Mouse (Mus musculus) forebrain, embryonic 11.5 days (tissue): ENCODE results near the gene Thbs1. TPM values are rescaled to one million over a fixed set of nuclear protein-coding genes. Genes with fewer than 3 reads are reported as not detected.

ENCODE experiments used
- ATAC-seq: fragments of 200-750 bp; cut with Nextera tagmentation; replicated peaks from 2 replicates; pipeline ENCODE4 v1.8.0; 2017; ENCODE audit warnings: moderate TSS enrichment; ENCODE audit not compliant: low FRiP score
- DNase-seq: peaks from one replicate; pipeline ENCODE4 v3.0.0-alpha.2; 2017; ENCODE audit warnings: low spot score
- H3K27ac ChIP-seq: fragments of 300-500 bp; sonication (generic); 2 replicates; pipeline ENCODE4 v1.5.1; 2014; ENCODE audit warnings: low read depth, low read length
- H3K27me3 ChIP-seq: fragments of 300-500 bp; sonication (generic); 2 replicates; pipeline ENCODE4 v1.6.1; 2014; ENCODE audit warnings: mild to moderate bottlenecking, low read length, mixed read lengths; ENCODE audit not compliant: control insufficient read depth, insufficient read depth
- H3K36me3 ChIP-seq: fragments of 300-500 bp; sonication (generic); 2 replicates; pipeline ENCODE4 v1.6.1; 2014; ENCODE audit warnings: mild to moderate bottlenecking, low read length, moderate library complexity, mixed read lengths; ENCODE audit not compliant: control insufficient read depth, insufficient read depth
- H3K4me1 ChIP-seq: fragments of 300-500 bp; sonication (generic); replicated peaks from 2 replicates; pipeline ENCODE4 v1.6.1; 2014; ENCODE audit warnings: low read length, mixed read lengths; ENCODE audit not compliant: control insufficient read depth, insufficient read depth
- H3K4me2 ChIP-seq: fragments of 300-500 bp; sonication (generic); 2 replicates; pipeline ENCODE4 v1.6.1; 2014; ENCODE audit warnings: low read depth, mild to moderate bottlenecking, low read length, moderate library complexity, mixed read lengths; ENCODE audit not compliant: severe bottlenecking
- H3K4me3 ChIP-seq: fragments of 300-500 bp; sonication (generic); 2 replicates; pipeline ENCODE4 v1.5.1; 2014; ENCODE audit warnings: low read depth, low read length
- H3K9ac ChIP-seq: fragments of 300-500 bp; sonication (generic); 2 replicates; pipeline ENCODE4 v1.6.1; 2014; ENCODE audit warnings: low read length
- H3K9me3 ChIP-seq: fragments of 300-500 bp; sonication (generic); 2 replicates; pipeline ENCODE4 v1.6.1; 2016; ENCODE audit warnings: low read length, mixed read lengths; ENCODE audit not compliant: control insufficient read depth
- WGBS: fragments of 180-500 bp; shearing (Covaris S2); extraction: QIAGEN DNeasy Blood & Tissue Kit; methylation state at CpG from one replicate; pipeline ENCODE4 v1.1.7; 2014; 5-methylcytosine and 5-hydroxymethylcytosine counted together
- polyA plus RNA-seq: library from polyadenylated mRNA; unstranded; fragments of >200 nt; fragmentation: Nextera tagmentation; extraction: Ambion mirVana; gene quantifications from 2 replicates; pipeline ENCODE4 v1.2.1, GENCODE M21; 2014

The Thbs1 gene
- polyA plus RNA-seq, 1 experiment from 2014 or later, result 63.4 TPM

DNA sequence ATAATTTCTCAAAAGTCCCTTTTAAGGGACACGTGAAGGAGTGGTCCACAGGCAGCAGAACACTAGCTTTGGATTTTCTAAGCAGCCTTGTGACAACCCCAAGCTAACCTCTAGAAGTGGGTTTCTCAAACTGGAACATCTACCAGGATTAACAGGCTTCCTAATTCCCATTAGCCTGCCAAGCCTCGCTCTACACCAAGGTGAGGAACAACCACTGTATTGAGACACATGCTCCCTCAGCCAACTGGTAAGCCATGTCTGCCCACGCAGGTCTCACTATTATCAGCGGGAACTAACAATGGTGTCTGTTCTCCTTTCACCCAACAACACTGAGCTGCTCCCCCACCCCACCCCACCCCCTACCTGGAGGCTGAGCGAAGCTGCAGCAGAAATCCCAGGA lies 30.1 kb upstream of the Thbs1 start:
- H3K9me3 ChIP-seq, result no peaks in the 10 kb centered on the region
- H3K4me3 ChIP-seq, result no peak overlapping the region
- ATAC-seq, result no peak
- DNase-seq, result no peak
- no peaks in the 10 kb centered on the region for H3K27me3 ChIP-seq
- 74% methylated on average over 5 of the region's 5 CpGs for whole genome bisulfite sequencing
- no peak overlapping the region for H3K4me2 ChIP-seq
- H3K27ac ChIP-seq, result no peak overlapping the region
- H3K4me1 ChIP-seq, result no peaks in the 10 kb centered on the region
- H3K36me3 ChIP-seq, result no peaks in the 10 kb centered on the region
- no peak overlapping the region for H3K9ac ChIP-seq

DNA sequence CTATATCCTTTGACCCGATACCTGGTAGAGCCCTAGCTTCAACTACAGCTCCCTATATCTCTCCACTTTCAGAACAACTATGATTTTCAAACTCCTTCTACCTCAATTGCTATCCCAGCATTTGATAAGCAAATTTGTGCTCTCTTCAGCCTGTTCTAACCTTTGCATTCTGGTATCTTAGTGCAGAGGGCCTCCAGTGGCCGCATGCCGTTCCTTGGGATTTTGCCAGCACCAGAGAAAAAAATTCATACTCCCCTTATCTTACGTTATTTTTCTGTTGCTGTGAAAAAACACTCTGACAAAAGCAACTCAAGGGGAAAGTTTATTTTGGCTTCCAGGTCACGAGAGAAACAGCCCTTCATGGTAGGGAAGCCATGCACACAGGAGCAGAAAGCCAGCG lies 28.0 kb upstream of the Thbs1 start:
- DNase-seq (no peak), ATAC-seq (no peak)
- H3K4me1 ChIP-seq, result no peaks in the 10 kb centered on the region
- no peak overlapping the region for H3K9ac ChIP-seq
- H3K27ac ChIP-seq, result no peak overlapping the region
- no peaks in the 10 kb centered on the region for H3K27me3 ChIP-seq
- no peaks in the 10 kb centered on the region for H3K36me3 ChIP-seq
- H3K4me2 ChIP-seq, result no peak overlapping the region
- WGBS, result 92% methylated on average over 6 of the region's 6 CpGs
- H3K9me3 ChIP-seq, result no peaks in the 10 kb centered on the region
- H3K4me3 ChIP-seq, result no peak overlapping the region

GRCm38 (mm10) chr2:118084693-118085092 lies 27.0 kb upstream of the Thbs1 start:
- Histone ChIP-seq H3K9me3 (no peaks in the 10 kb centered on the region), H3K4me2 (no peak overlapping the region), H3K27ac (no peak overlapping the region), H3K4me1 (no peaks in the 10 kb centered on the region), H3K27me3 (no peaks in the 10 kb centered on the region), H3K4me3 (no peak overlapping the region), H3K9ac (no peak overlapping the region), H3K36me3 (no peaks in the 10 kb centered on the region)
- DNase-seq (no peak), ATAC-seq (no peak)
- 77% methylated on average over 3 of the region's 3 CpGs for WGBS

GRCm38 (mm10) chr2:118085647-118086046 lies 26.0 kb upstream of the Thbs1 start:
- no peaks in the 10 kb centered on the region for H3K9me3 ChIP-seq
- no peaks in the 10 kb centered on the region for H3K4me1 ChIP-seq
- H3K27me3 ChIP-seq, result no peaks in the 10 kb centered on the region
- no peak for DNase-seq
- 95% methylated on average over 2 of the region's 2 CpGs for WGBS
- no peak overlapping the region for H3K4me3 ChIP-seq
- no peak overlapping the region for H3K4me2 ChIP-seq
- no peaks in the 10 kb centered on the region for H3K36me3 ChIP-seq
- H3K9ac ChIP-seq, result no peak overlapping the region
- no peak for ATAC-seq
- no peak overlapping the region for H3K27ac ChIP-seq

- no peak overlapping the region for H3K4me3 ChIP-seq
- no peaks in the 10 kb centered on the region for H3K27me3 ChIP-seq
- ATAC-seq, result no peak
- H3K9me3 ChIP-seq, result no peaks in the 10 kb centered on the region
- no peak overlapping the region for H3K4me2 ChIP-seq
- H3K27ac ChIP-seq, result no peak overlapping the region
- H3K9ac ChIP-seq, result no peak overlapping the region
- H3K4me1 ChIP-seq, result no peaks in the 10 kb centered on the region
- H3K36me3 ChIP-seq, result no peaks in the 10 kb centered on the region
- no peak for DNase-seq
- WGBS, result 80% methylated on average over 10 of the region's 10 CpGs
Observed at GRCm38 (mm10) chr2:118087044-118087726, 24.5 kb upstream of the Thbs1 start.

- no peaks in the 10 kb centered on the region for H3K4me1 ChIP-seq
- no peak overlapping the region for H3K4me3 ChIP-seq
- no peaks in the 10 kb centered on the region for H3K9me3 ChIP-seq
- no peaks in the 10 kb centered on the region for H3K36me3 ChIP-seq
- 95% methylated on average over 5 of the region's 5 CpGs for WGBS
- no peak for ATAC-seq
- DNase-seq, result no peak
- no peak overlapping the region for H3K9ac ChIP-seq
- H3K27me3 ChIP-seq, result no peaks in the 10 kb centered on the region
- H3K4me2 ChIP-seq, result no peak overlapping the region
- no peak overlapping the region for H3K27ac ChIP-seq
Observed at GRCm38 (mm10) chr2:118091226-118091625, 20.4 kb upstream of the Thbs1 start.

DNA sequence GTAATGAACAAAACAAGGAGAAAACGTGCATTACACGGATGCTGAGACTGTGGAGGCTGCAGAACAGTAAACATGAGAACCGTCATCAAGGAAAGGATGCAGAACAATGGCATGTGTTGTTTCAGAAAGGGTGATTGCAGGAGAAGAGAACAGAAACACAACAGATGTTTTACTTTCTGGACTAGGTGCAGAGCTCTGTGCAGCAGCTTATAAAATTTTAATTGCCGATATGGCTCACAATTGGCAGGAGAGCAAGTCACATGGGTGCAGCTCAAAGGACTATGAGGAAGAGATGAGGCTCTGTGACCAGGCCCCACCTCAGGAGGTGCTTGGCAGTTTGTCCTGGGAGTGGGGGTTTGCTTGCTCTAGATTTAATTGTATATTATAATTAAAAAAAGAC lies 12.6 kb upstream of the Thbs1 start:
- ATAC-seq (no peak), DNase-seq (no peak)
- no peaks in the 10 kb centered on the region for H3K36me3 ChIP-seq
- H3K4me1 ChIP-seq, result no peaks in the 10 kb centered on the region
- H3K27me3 ChIP-seq, result no peaks in the 10 kb centered on the region
- H3K4me3 ChIP-seq, result no peak overlapping the region
- 84% methylated on average over 4 of the region's 4 CpGs for WGBS
- H3K9me3 ChIP-seq, result no peaks in the 10 kb centered on the region
- no peak overlapping the region for H3K27ac ChIP-seq
- H3K4me2 ChIP-seq, result no peak overlapping the region
- H3K9ac ChIP-seq, result no peak overlapping the region

GRCm38 (mm10) chr2:118102169-118102568 lies 9.5 kb upstream of the Thbs1 start:
- Histone ChIP-seq H3K36me3 (no peaks in the 10 kb centered on the region), H3K9ac (no peak overlapping the region), H3K4me2 (no peak overlapping the region), H3K9me3 (no peaks in the 10 kb centered on the region), H3K4me1 (no peaks in the 10 kb centered on the region), H3K27ac (no peak overlapping the region), H3K27me3 (no peaks in the 10 kb centered on the region), H3K4me3 (no peak overlapping the region)
- ATAC-seq, result no peak
- WGBS, result 57% methylated on average over 4 of the region's 4 CpGs
- DNase-seq, result no peak

DNA sequence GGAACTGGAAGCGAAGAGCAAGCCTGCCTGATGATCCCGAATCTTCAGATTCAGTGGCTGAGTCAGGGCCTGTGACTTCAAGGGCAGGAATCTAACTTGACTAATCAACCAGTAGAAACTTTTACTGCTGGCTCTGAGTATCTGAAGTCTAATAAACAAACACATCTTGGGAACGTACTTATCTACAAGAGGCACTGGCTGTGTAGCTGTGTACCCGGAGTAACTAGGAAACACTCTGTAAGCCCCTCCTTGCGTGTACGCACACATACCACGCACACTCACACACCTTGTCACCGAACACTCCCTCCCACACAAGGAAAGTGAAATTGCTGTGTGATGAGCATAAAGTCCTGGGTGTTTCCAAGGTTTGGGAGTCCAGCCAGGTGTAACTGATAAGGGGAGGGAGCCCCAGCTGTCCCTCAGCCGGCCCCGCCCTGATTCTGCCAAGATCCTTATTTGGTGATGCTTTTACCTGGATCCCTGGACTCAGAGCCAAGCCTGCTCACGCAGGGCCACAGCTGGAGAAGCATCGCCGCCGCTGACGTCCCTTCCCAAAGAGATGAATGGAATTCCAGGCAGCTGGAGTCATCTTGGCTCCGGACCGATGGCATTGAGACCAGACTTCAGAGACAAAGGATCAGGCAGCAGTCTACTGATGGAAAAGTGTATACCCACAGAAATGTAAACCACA lies 1.3 kb upstream of the Thbs1 start:
- H3K27ac ChIP-seq, result no peak overlapping the region
- peak overlapping the region; percentile 48; the same call in 1 of the 2 replicates for H3K4me3 ChIP-seq
- peak overlapping the region; percentile 95 for H3K4me2 ChIP-seq
- ATAC-seq, result peak; percentile 35; the same call in 1 of the 2 replicates
- no peaks in the 10 kb centered on the region; the same call in 1 of the 2 replicates for H3K27me3 ChIP-seq
- H3K9me3 ChIP-seq, result no peaks in the 10 kb centered on the region
- no peaks in the 10 kb centered on the region for H3K36me3 ChIP-seq
- H3K9ac ChIP-seq, result peak overlapping the region; percentile 12; the same call in 1 of the 2 replicates
- WGBS, result 33% methylated on average over 17 of the region's 17 CpGs
- DNase-seq, result peak; percentile 62
- peaks cover 8% of the 10 kb centered on the region; the same call in 1 of the 2 replicates for H3K4me1 ChIP-seq
